ENCODE assay signal across 15 mouse cellular contexts in genomic region chr6:136492251-136492650, GRCm38 (mm10). TPM values are rescaled to one million over a fixed set of nuclear protein-coding genes. Genes with fewer than 3 reads are reported as not detected.
A peak's percentile ranks its signal among the peaks of the same experiment; 100 is the strongest.
DNase-seq lines count a peak whose midpoint lies in the region; ATAC-seq and TF ChIP-seq lines count a peak whose summit lies in the region.
"Had no signal": no experiment of that assay in that cellular context is flagged by ENCODE, and none has a peak within 500 bp of the region (broad histone marks: within the 10 kb centered on the region; RNA-seq: fewer than 3 reads in every experiment).

No protein-coding gene starts in this region.

- TF ChIP-seq EP300 in stomach, postnatal 0 days (optimal IDR thresholded peaks at IDR 0.05): no peak

- no peak overlapping the region for H3K4me2 ChIP-seq in lung, embryonic 16.5 days (ENCODE audit: low read depth, low read length)
- H3K4me2 ChIP-seq in stomach, postnatal 0 days (replicated peaks; ENCODE audit: low read depth): no peak overlapping the region
- H3K4me2 ChIP-seq: forebrain, embryonic 12.5 days had no signal

- no peak overlapping the region for H3K9ac ChIP-seq in lung, embryonic 16.5 days (ENCODE audit: low read length)
- H3K9ac ChIP-seq in stomach, postnatal 0 days (ENCODE audit: low read length): no peak overlapping the region
- H3K9ac ChIP-seq: forebrain, embryonic 12.5 days had no signal

- peak; percentile 54 for DNase-seq in heart, adult 11 months
- DNase-seq in heart, postnatal 4 days: no peak
- no peak for DNase-seq in lung, postnatal 25 days (ENCODE audit: low spot score)
- DNase-seq in stomach, postnatal 0 days (ENCODE audit: low spot score): no peak
- no peak for DNase-seq in gastrocnemius, adult 8-10 months (ENCODE audit: low spot score in 2 of 2)
- DNase-seq in kidney, adult 2 months: no peak
- DNase-seq: B cell, adult 2 months; cerebellum, adult 8-10 months; gastrocnemius, postnatal 14 days; kidney, postnatal 25 days; spleen, adult 18-20 months had no signal

- WGBS in lung, embryonic 16.5 days: 80% methylated on average over 4 of the region's 4 CpGs
- 74% methylated on average over 4 of the region's 4 CpGs for WGBS in stomach, postnatal 0 days
- WGBS in kidney, adult 2 months: 93% methylated on average over 4 of the region's 4 CpGs

- no peak overlapping the region for H3K27ac ChIP-seq in lung, embryonic 16.5 days (ENCODE audit: low read length)
- H3K27ac ChIP-seq in bone marrow macrophage, adult 2 months (ENCODE audit: insufficient read depth, low read depth, low read length): peak overlapping the region; percentile 40
- H3K27ac ChIP-seq in stomach, postnatal 0 days (replicated peaks): peak overlapping the region; percentile 3; the same call in 1 of the 2 replicates
- no peak overlapping the region for H3K27ac ChIP-seq in kidney, adult 2 months (ENCODE audit: insufficient read depth, low read depth, low read length)
- H3K27ac ChIP-seq: forebrain, embryonic 12.5 days; hindbrain, postnatal 0 days had no signal

- peaks cover 3% of the 10 kb centered on the region; the same call in 1 of the 2 replicates for H3K9me3 ChIP-seq in lung, embryonic 16.5 days (ENCODE audit: control insufficient read depth, low read length)
- no peaks in the 10 kb centered on the region for H3K9me3 ChIP-seq in stomach, postnatal 0 days (ENCODE audit: control insufficient read depth, low read length)
- H3K9me3 ChIP-seq: forebrain, embryonic 12.5 days had no signal

- no peak for TF ChIP-seq POLR2A in bone marrow macrophage, adult 2 months (IDR thresholded peaks at IDR 0.05; ENCODE audit: borderline replicate concordance, low read depth, low read length)
- no peak for TF ChIP-seq POLR2A in kidney, adult 2 months (IDR thresholded peaks at IDR 0.05; ENCODE audit: low read depth, low read length)

- no peaks in the 10 kb centered on the region for H3K27me3 ChIP-seq in lung, embryonic 16.5 days (ENCODE audit: control insufficient read depth, insufficient read depth, low read depth, low read length)
- H3K27me3 ChIP-seq in stomach, postnatal 0 days (ENCODE audit: control insufficient read depth, insufficient read depth, low read length): no peaks in the 10 kb centered on the region
- H3K27me3 ChIP-seq in kidney, adult 2 months (replicated peaks; ENCODE audit: control insufficient read depth, insufficient read depth, low read length): no peaks in the 10 kb centered on the region
- H3K27me3 ChIP-seq: forebrain, embryonic 12.5 days had no signal

- TF ChIP-seq CTCF in bone marrow macrophage, adult 2 months (IDR thresholded peaks at IDR 0.05; ENCODE audit: low read depth, low read length): no peak
- no peak for TF ChIP-seq CTCF in stomach, postnatal 0 days (IDR thresholded peaks at IDR 0.05; ENCODE audit: low read depth)
- no peak for TF ChIP-seq CTCF in kidney, adult 2 months (conservative IDR thresholded peaks at IDR 0.05; ENCODE audit: insufficient read depth, insufficient read length, low read depth, low read length)

- ATAC-seq in lung, embryonic 16.5 days (ENCODE audit: low read depth): 0 out of 2 replicates have a peak, but pooled peaks have one; percentile 27
- ATAC-seq in stomach, postnatal 0 days (ENCODE audit: low FRiP score, low TSS enrichment): peak; percentile 27; the same call in 1 of the 2 replicates
- ATAC-seq: hindbrain, postnatal 0 days had no signal

- peaks cover 4% of the 10 kb centered on the region; the same call in 1 of the 2 replicates for H3K4me1 ChIP-seq in lung, embryonic 16.5 days (replicated peaks; ENCODE audit: control insufficient read depth, insufficient read depth, low read length)
- peaks cover 24% of the 10 kb centered on the region for H3K4me1 ChIP-seq in bone marrow macrophage, adult 2 months (ENCODE audit: control insufficient read depth, insufficient read depth, low read length)
- 0 out of 2 replicates have a peak, but pooled peaks cover 2% of the 10 kb centered on the region for H3K4me1 ChIP-seq in stomach, postnatal 0 days (replicated peaks; ENCODE audit: control insufficient read depth, insufficient read depth)
- H3K4me1 ChIP-seq in kidney, adult 2 months (ENCODE audit: control insufficient read depth, insufficient read depth, low read length): no peaks in the 10 kb centered on the region
- H3K4me1 ChIP-seq: forebrain, embryonic 12.5 days had no signal

- H3K36me3 ChIP-seq in lung, embryonic 16.5 days (ENCODE audit: control insufficient read depth, insufficient read depth, low read length): no peaks in the 10 kb centered on the region
- no peaks in the 10 kb centered on the region for H3K36me3 ChIP-seq in stomach, postnatal 0 days (ENCODE audit: control insufficient read depth, insufficient read depth, low read length)
- H3K36me3 ChIP-seq in kidney, adult 2 months (ENCODE audit: control insufficient read depth, insufficient read depth, low read length): no peaks in the 10 kb centered on the region
- H3K36me3 ChIP-seq: forebrain, embryonic 12.5 days had no signal

- H3K4me3 ChIP-seq in lung, embryonic 16.5 days (ENCODE audit: low read length): no peak overlapping the region
- no peak overlapping the region for H3K4me3 ChIP-seq in bone marrow macrophage, adult 2 months (ENCODE audit: insufficient read depth, low read length)
- no peak overlapping the region for H3K4me3 ChIP-seq in stomach, postnatal 0 days (ENCODE audit: low read depth, low read length)
- no peak overlapping the region for H3K4me3 ChIP-seq in kidney, adult 2 months (ENCODE audit: insufficient read depth, low read depth, low read length)
- H3K4me3 ChIP-seq: forebrain, embryonic 12.5 days had no signal

RNA-seq across cellular contexts. Expression of gene Atf7ip, which starts 13.7 kb away (rescaled TPM):
- 100 to 1,000 TPM; 107 to 108 TPM for total RNA-seq in heart, postnatal 4 days (2021)
- polyA plus RNA-seq in lung, embryonic 16.5 days (2015; fragmentation: Nextera tagmentation; extraction: Ambion mirVana): 41.2 and 43.6 TPM in 2 replicates
- polyA plus RNA-seq in bone marrow macrophage, adult 2 months (2012; ENCODE audit: insufficient read depth, insufficient read length, missing spikeins): 34.7 and 37.2 TPM in 2 replicates
- 8.4 and 9.5 TPM in 2 replicates for polyA plus RNA-seq in stomach, postnatal 0 days (2015; fragmentation: Nextera tagmentation; extraction: Ambion mirVana)
- 10 to 100 TPM; 35.7 to 46.2 (median 42.5) TPM for total RNA-seq in gastrocnemius, adult 8-10 months (2022)
- polyA plus RNA-seq in kidney, adult 2 months (2012; rRNA removed): 13.4 and 13.9 TPM in 2 replicates

Comparison
In these comparisons a context has a peak if more than half of its experiments do, and no peak if none do; other contexts are left out.
1. H3K27ac ChIP-seq: peak in bone marrow macrophage, adult 2 months (single experiment) and stomach, postnatal 0 days (single experiment); none in lung, embryonic 16.5 days (single experiment) and kidney, adult 2 months (single experiment).